Mouse (Mus musculus) intestine, postnatal 0 days (tissue): Measurements from ENCODE around the gene Olfr613. TPM values are rescaled to one million over a fixed set of nuclear protein-coding genes. Genes with fewer than 3 reads are reported as not detected.

ENCODE experiments used
- ATAC-seq: fragments of 200-750 bp; cut with Nextera tagmentation; 2 replicates; pipeline ENCODE4 v1.8.0; 2017; ENCODE audit warnings: mild to moderate bottlenecking, moderate TSS enrichment, moderate library complexity
- H3K27ac ChIP-seq: fragments of 300-500 bp; sonication (generic); 2 replicates; pipeline ENCODE4 v1.5.1; 2014; ENCODE audit warnings: mild to moderate bottlenecking, low read depth, low read length, moderate library complexity
- H3K27me3 ChIP-seq: fragments of 300-500 bp; sonication (generic); replicated peaks from 2 replicates; pipeline ENCODE4 v1.6.1; 2014; ENCODE audit warnings: low read length, mixed read lengths; ENCODE audit not compliant: control insufficient read depth, insufficient read depth
- H3K36me3 ChIP-seq: fragments of 300-500 bp; sonication (generic); 2 replicates; pipeline ENCODE4 v1.6.1; 2014; ENCODE audit warnings: mild to moderate bottlenecking, moderate library complexity; ENCODE audit not compliant: control insufficient read depth, insufficient read depth
- H3K4me1 ChIP-seq: fragments of 300-500 bp; sonication (generic); replicated peaks from 2 replicates; pipeline ENCODE4 v1.6.1; 2014; ENCODE audit warnings: antibody characterized with exemption, low read length, mixed read lengths; ENCODE audit not compliant: control insufficient read depth, insufficient read depth
- H3K4me2 ChIP-seq: fragments of 300-500 bp; sonication (generic); replicated peaks from 2 replicates; pipeline ENCODE4 v1.6.1; 2014; ENCODE audit warnings: low read depth, mild to moderate bottlenecking, moderate library complexity
- H3K4me3 ChIP-seq: fragments of 300-500 bp; sonication (generic); 2 replicates; pipeline ENCODE4 v1.5.1; 2014; ENCODE audit warnings: low read depth, low read length
- H3K9ac ChIP-seq: fragments of 300-500 bp; sonication (generic); 2 replicates; pipeline ENCODE4 v1.6.1; 2014; ENCODE audit warnings: mild to moderate bottlenecking, low read depth, low read length
- H3K9me3 ChIP-seq: fragments of 300-500 bp; sonication (generic); 2 replicates; pipeline ENCODE4 v1.6.1; 2016; ENCODE audit warnings: mixed run types; ENCODE audit not compliant: control insufficient read depth
- CTCF ChIP-seq: sonication (generic); IDR thresholded peaks from 2 replicates; pipeline ENCODE4 v1.5.1; 2016; ENCODE audit warnings: low read depth, mild to moderate bottlenecking, control low read depth, antibody characterized with exemption, moderate library complexity
- WGBS: fragments of 180-500 bp; shearing (Covaris S2); extraction: QIAGEN DNeasy Blood & Tissue Kit; methylation state at CpG from one replicate; pipeline ENCODE4 v1.1.7; 2014; 5-methylcytosine and 5-hydroxymethylcytosine counted together
- microRNA-seq: library from miRNA; unstranded; fragments of <30 nt; microRNA quantifications from one replicate; pipeline ENCODE4, GENCODE M21; 2016
- polyA plus RNA-seq: library from polyadenylated mRNA; unstranded; fragments of >200 nt; fragmentation: Nextera tagmentation; extraction: Ambion mirVana; gene quantifications from 2 replicates; pipeline ENCODE4 v1.2.1, GENCODE M21; 2015

Olfr613 gene
- polyA plus RNA-seq, 1 experiment from 2014 or later, result not detected

- no peak for ATAC-seq
- H3K4me2 ChIP-seq, result no peak within 1 kb of the TSS
- no peak for TF ChIP-seq CTCF
- no peaks in the 10 kb centered on the region for H3K27me3 ChIP-seq
- H3K4me1 ChIP-seq, result no peaks in the 10 kb centered on the region
- no peak within 1 kb of the TSS for H3K4me3 ChIP-seq
- H3K36me3 ChIP-seq, result no peaks in the 10 kb centered on the region
- 55% methylated on average over 2 of the region's 2 CpGs for WGBS
- no peaks in the 10 kb centered on the region for H3K9me3 ChIP-seq
- no peak within 1 kb of the TSS for H3K9ac ChIP-seq
- no peak within 1 kb of the TSS for H3K27ac ChIP-seq
These were observed 41.9 kb downstream of the Olfr613 start, which contains the start of gene Olfr618 for GRCm38 (mm10) chr7:103589803-103590202. Olfr618 (plus strand) TSS chr7:103590103.

- no peak within 1 kb of the TSS for H3K27ac ChIP-seq
- H3K4me1 ChIP-seq, result no peaks in the 10 kb centered on the region
- H3K27me3 ChIP-seq, result no peaks in the 10 kb centered on the region
- no peak within 1 kb of the TSS for H3K4me3 ChIP-seq
- no peaks in the 10 kb centered on the region for H3K36me3 ChIP-seq
- H3K9me3 ChIP-seq, result no peaks in the 10 kb centered on the region
- no peak within 1 kb of the TSS for H3K9ac ChIP-seq
- ATAC-seq, result no peak
- TF ChIP-seq CTCF, result no peak
- no peak within 1 kb of the TSS for H3K4me2 ChIP-seq
These were observed 52.4 kb downstream of the Olfr613 start, which contains the start of gene Olfr619 for GRCm38 (mm10) chr7:103600275-103600674. Olfr619 (plus strand) TSS chr7:103600575.

Small RNA genes lying within 50 kb of the gene (microRNA-seq; reads per million reads assigned to microRNA genes)
- not detected for gene Gm26506

Other genes starting within 250 kb of the Olfr613 start
- gene Olfr596, start 242.4 kb upstream of the Olfr613 start, polyA plus RNA-seq, result not detected in 2 replicates
- not detected in 2 replicates for gene Olfr597, start 231.8 kb upstream of the Olfr613 start, polyA plus RNA-seq
- gene Olfr598, start 224.5 kb upstream of the Olfr613 start, polyA plus RNA-seq, result not detected in 2 replicates
- gene Olfr599, start 212.2 kb upstream of the Olfr613 start, polyA plus RNA-seq, result not detected in 2 replicates
- gene Olfr600, start 198.4 kb upstream of the Olfr613 start, polyA plus RNA-seq, result not detected in 2 replicates
- gene Olfr601, start 185.4 kb upstream of the Olfr613 start, polyA plus RNA-seq, result not detected in 2 replicates
- not detected in 2 replicates for gene Olfr603, start 161.9 kb upstream of the Olfr613 start, polyA plus RNA-seq
- not detected in 2 replicates for gene Usp17lc, start 133.0 kb upstream of the Olfr613 start, polyA plus RNA-seq
- not detected in 2 replicates for gene Olfr605, start 102.6 kb upstream of the Olfr613 start, polyA plus RNA-seq
- not detected in 2 replicates for gene Olfr606, start 99.0 kb upstream of the Olfr613 start, polyA plus RNA-seq
- not detected in 2 replicates for gene Olfr607, start 83.9 kb upstream of the Olfr613 start, polyA plus RNA-seq
- gene Olfr608, start 78.2 kb upstream of the Olfr613 start, polyA plus RNA-seq, result not detected in 2 replicates
- not detected in 2 replicates for gene Olfr609, start 50.0 kb upstream of the Olfr613 start, polyA plus RNA-seq
- not detected in 2 replicates for gene Olfr610, start 36.0 kb upstream of the Olfr613 start, polyA plus RNA-seq
- gene Olfr611, start 27.2 kb upstream of the Olfr613 start, polyA plus RNA-seq, result not detected in 2 replicates
- not detected in 2 replicates for gene Olfr612, start 5.4 kb upstream of the Olfr613 start, polyA plus RNA-seq
- not detected in 2 replicates for gene Olfr615, start 8.0 kb downstream of the Olfr613 start, polyA plus RNA-seq
- gene Olfr616, start 21.1 kb downstream of the Olfr613 start, polyA plus RNA-seq, result not detected in 2 replicates
- not detected in 2 replicates for gene Olfr617, start 25.0 kb downstream of the Olfr613 start, polyA plus RNA-seq
- gene Olfr618, start 42.0 kb downstream of the Olfr613 start, polyA plus RNA-seq, result not detected in 2 replicates
- gene Olfr619, start 52.5 kb downstream of the Olfr613 start, polyA plus RNA-seq, result not detected in 2 replicates
- gene Olfr620, start 64.5 kb downstream of the Olfr613 start, polyA plus RNA-seq, result not detected in 2 replicates
- gene Olfr622, start 94.6 kb downstream of the Olfr613 start, polyA plus RNA-seq, result not detected in 2 replicates
- not detected in 2 replicates for gene Olfr623, start 115.6 kb downstream of the Olfr613 start, polyA plus RNA-seq
- 0.09 TPM in 2 replicates for gene Olfr624, start 123.1 kb downstream of the Olfr613 start, polyA plus RNA-seq
- gene Olfr625-ps1, start 134.6 kb downstream of the Olfr613 start, polyA plus RNA-seq, result not detected in 2 replicates
- not detected in 2 replicates for gene Olfr243, start 166.6 kb downstream of the Olfr613 start, polyA plus RNA-seq
- not detected in 2 replicates for gene Olfr628, start 182.3 kb downstream of the Olfr613 start, polyA plus RNA-seq
- gene Olfr629, start 196.9 kb downstream of the Olfr613 start, polyA plus RNA-seq, result not detected in 2 replicates
- gene Olfr630, start 209.3 kb downstream of the Olfr613 start, polyA plus RNA-seq, result not detected in 2 replicates
- not detected in 2 replicates for gene Olfr69, start 223.5 kb downstream of the Olfr613 start, polyA plus RNA-seq
- not detected in 2 replicates for gene Olfr68, start 231.6 kb downstream of the Olfr613 start, polyA plus RNA-seq
- gene Olfr67, start 243.7 kb downstream of the Olfr613 start, polyA plus RNA-seq, result not detected in 2 replicates